Mouse (Mus musculus) embryonic facial prominence, embryonic 12.5 days (tissue): ENCODE measurements around the gene Gpc6. TPM values are rescaled to one million over a fixed set of nuclear protein-coding genes. Genes with fewer than 3 reads are reported as not detected.

Experiments used
- ATAC-seq: fragments of 200-750 bp; cut with Nextera tagmentation; 2 replicates; pipeline ENCODE4 v1.8.0; 2017; ENCODE audit not compliant: insufficient number of reproducible peaks, insufficient read depth, low FRiP score, low TSS enrichment
- H3K27ac ChIP-seq: fragments of 300-500 bp; sonication (generic); 2 replicates; pipeline ENCODE4 v1.5.1; 2016; ENCODE audit warnings: mild to moderate bottlenecking
- H3K27me3 ChIP-seq: fragments of 300-500 bp; sonication (generic); 2 replicates; pipeline ENCODE4 v1.6.1; 2016; ENCODE audit warnings: mild to moderate bottlenecking, moderate library complexity
- H3K36me3 ChIP-seq: fragments of 300-500 bp; sonication (generic); 2 replicates; pipeline ENCODE4 v1.6.1; 2016; ENCODE audit warnings: mild to moderate bottlenecking
- H3K4me1 ChIP-seq: fragments of 300-500 bp; sonication (generic); 2 replicates; pipeline ENCODE4 v1.6.1; 2016
- H3K4me2 ChIP-seq: fragments of 300-500 bp; sonication (generic); replicated peaks from 2 replicates; pipeline ENCODE4 v1.6.1; 2016; ENCODE audit warnings: mild to moderate bottlenecking, moderate library complexity
- H3K4me3 ChIP-seq: fragments of 300-500 bp; sonication (generic); 2 replicates; pipeline ENCODE4 v1.5.1; 2016; ENCODE audit warnings: mild to moderate bottlenecking
- H3K9ac ChIP-seq: fragments of 300-500 bp; sonication (generic); 2 replicates; pipeline ENCODE4 v1.6.1; 2016; ENCODE audit warnings: mild to moderate bottlenecking, moderate library complexity
- H3K9me3 ChIP-seq: fragments of 300-500 bp; sonication (generic); 2 replicates; pipeline ENCODE4 v1.6.1; 2016; ENCODE audit warnings: mild to moderate bottlenecking, moderate library complexity
- WGBS: fragments of 180-500 bp; shearing (Covaris S2); methylation state at CpG from one replicate; pipeline ENCODE4 v1.1.7; 2016; 5-methylcytosine and 5-hydroxymethylcytosine counted together
- polyA plus RNA-seq: library from polyadenylated mRNA; unstranded; fragments of >200 nt; fragmentation: Nextera tagmentation; extraction: Ambion mirVana; gene quantifications from 2 replicates; pipeline ENCODE4 v1.2.1, GENCODE M21; 2016

Gene Gpc6
- polyA plus RNA-seq, 1 experiment from 2014 or later = 76.9 TPM

- H3K4me2 ChIP-seq = no peak overlapping the region
- no peak overlapping the region for H3K27ac ChIP-seq
- H3K36me3 ChIP-seq = no peaks in the 10 kb centered on the region
- no peak overlapping the region for H3K4me3 ChIP-seq
- ATAC-seq = no peak
- no peaks in the 10 kb centered on the region for H3K4me1 ChIP-seq
- no peaks in the 10 kb centered on the region for H3K9me3 ChIP-seq
- no peaks in the 10 kb centered on the region for H3K27me3 ChIP-seq
- H3K9ac ChIP-seq = no peak overlapping the region
Observed at GRCm38 (mm10) chr14:117385731-117386270, 460.7 kb downstream of the Gpc6 start.

- Histone ChIP-seq H3K27me3 (no peaks in the 10 kb centered on the region), H3K4me1 (no peaks in the 10 kb centered on the region), H3K27ac (no peak overlapping the region), H3K36me3 (no peaks in the 10 kb centered on the region), H3K9ac (no peak overlapping the region), H3K9me3 (no peaks in the 10 kb centered on the region), H3K4me2 (no peak overlapping the region), H3K4me3 (no peak overlapping the region)
- ATAC-seq = no peak
- WGBS = 84% methylated on average over 3 of the region's 3 CpGs
Observed at GRCm38 (mm10) chr14:117390794-117391320, 465.7 kb downstream of the Gpc6 start.

- Histone ChIP-seq H3K9me3 (no peaks in the 10 kb centered on the region), H3K27ac (no peak overlapping the region), H3K36me3 (no peaks in the 10 kb centered on the region), H3K4me1 (no peaks in the 10 kb centered on the region), H3K4me2 (no peak overlapping the region), H3K27me3 (no peaks in the 10 kb centered on the region), H3K4me3 (no peak overlapping the region), H3K9ac (no peak overlapping the region)
- ATAC-seq = no peak
- 69% methylated on average over 4 of the region's 4 CpGs for WGBS
Observed at GRCm38 (mm10) chr14:117391412-117391811, 466.3 kb downstream of the Gpc6 start.

DNA sequence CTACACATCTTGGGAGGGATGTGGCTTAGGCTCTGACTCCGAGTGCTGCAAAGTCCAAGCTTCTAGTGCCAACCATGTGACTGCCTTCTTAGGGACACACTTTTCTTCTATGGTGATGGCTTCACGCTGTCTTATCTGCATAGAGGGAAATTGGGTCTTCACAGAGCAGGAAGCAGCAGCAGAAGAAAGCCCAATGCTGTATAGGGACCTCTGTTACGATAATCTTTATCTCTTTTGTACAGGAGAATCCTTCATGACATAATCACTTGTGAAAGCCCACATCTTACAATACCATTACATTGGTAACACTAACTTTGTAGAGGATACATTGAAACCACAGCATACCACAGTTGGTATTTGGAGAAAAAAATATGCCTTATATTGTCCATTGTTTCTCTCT, 472.1 kb downstream of the Gpc6 start:
- H3K4me3 ChIP-seq = no peak overlapping the region
- H3K9me3 ChIP-seq = no peaks in the 10 kb centered on the region
- no peak overlapping the region for H3K4me2 ChIP-seq
- no peak overlapping the region for H3K27ac ChIP-seq
- no peaks in the 10 kb centered on the region for H3K36me3 ChIP-seq
- 89% methylated on average over 3 of the region's 3 CpGs for WGBS
- no peak for ATAC-seq
- no peaks in the 10 kb centered on the region for H3K4me1 ChIP-seq
- no peaks in the 10 kb centered on the region for H3K27me3 ChIP-seq
- H3K9ac ChIP-seq = no peak overlapping the region

DNA sequence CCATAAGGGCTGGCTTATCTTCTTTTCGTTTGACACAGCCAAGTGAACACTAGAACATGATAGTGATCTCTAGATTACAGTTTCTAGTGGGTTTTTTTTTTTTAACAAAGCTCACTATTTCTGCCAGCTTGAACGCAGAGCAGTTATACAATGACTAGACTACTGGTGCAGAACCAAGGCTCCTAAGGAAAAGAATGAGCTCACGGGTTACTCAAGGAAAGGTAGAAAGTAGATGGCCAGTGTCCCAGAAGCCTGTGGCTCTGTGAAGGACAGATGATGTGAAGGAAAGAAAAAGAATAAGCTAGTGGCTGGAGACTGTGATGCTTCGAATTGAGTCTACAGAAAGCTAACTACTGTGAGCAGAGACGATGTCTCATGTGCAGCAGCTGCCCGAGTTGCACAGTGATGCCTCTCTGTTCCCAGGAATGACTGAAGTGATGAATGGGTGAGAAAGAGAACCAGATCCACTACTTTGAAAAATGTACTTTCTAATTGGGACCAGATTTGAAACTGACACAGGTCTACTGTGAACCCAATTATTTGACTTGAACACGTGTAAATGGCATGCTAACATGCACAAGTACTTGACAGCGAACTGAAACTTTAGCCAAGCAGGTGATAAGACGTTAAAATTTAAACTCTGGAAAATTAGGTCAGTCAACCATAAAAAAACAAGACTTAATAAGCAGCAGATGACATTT, 482.9 kb downstream of the Gpc6 start:
- WGBS = 47% methylated on average over 9 of the region's 9 CpGs
- Histone ChIP-seq H3K36me3 (no peaks in the 10 kb centered on the region), H3K27me3 (no peaks in the 10 kb centered on the region), H3K9ac (no peak overlapping the region), H3K4me2 (no peak overlapping the region), H3K27ac (no peak overlapping the region), H3K4me3 (no peak overlapping the region), H3K4me1 (no peaks in the 10 kb centered on the region), H3K9me3 (no peaks in the 10 kb centered on the region)
- no peak for ATAC-seq

DNA sequence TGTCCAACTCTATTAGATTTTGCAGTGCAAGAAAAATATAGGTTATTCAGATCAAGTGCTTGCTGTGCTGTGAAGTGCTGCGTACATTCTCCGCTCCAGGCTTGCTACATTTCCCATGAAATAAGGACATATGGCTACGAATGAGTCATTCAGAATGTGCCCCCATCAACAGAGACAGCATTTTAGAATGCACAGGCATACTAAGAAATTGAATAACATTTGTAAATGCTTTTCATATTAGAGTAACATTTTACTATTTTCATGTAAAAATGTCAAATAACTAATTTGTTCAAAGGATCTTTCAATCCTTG, 483.4 kb downstream of the Gpc6 start:
- H3K36me3 ChIP-seq = no peaks in the 10 kb centered on the region
- H3K4me3 ChIP-seq = no peak overlapping the region
- ATAC-seq = no peak
- 36% methylated on average over 3 of the region's 3 CpGs for WGBS
- no peak overlapping the region for H3K9ac ChIP-seq
- H3K27ac ChIP-seq = no peak overlapping the region
- H3K4me1 ChIP-seq = no peaks in the 10 kb centered on the region
- no peaks in the 10 kb centered on the region for H3K9me3 ChIP-seq
- no peak overlapping the region for H3K4me2 ChIP-seq
- no peaks in the 10 kb centered on the region for H3K27me3 ChIP-seq

- Histone ChIP-seq H3K27ac (no peak overlapping the region), H3K27me3 (no peaks in the 10 kb centered on the region), H3K9me3 (no peaks in the 10 kb centered on the region), H3K4me1 (no peaks in the 10 kb centered on the region), H3K4me3 (no peak overlapping the region), H3K4me2 (no peak overlapping the region), H3K9ac (no peak overlapping the region), H3K36me3 (no peaks in the 10 kb centered on the region)
- WGBS = 87% methylated on average over 2 of the region's 2 CpGs
- ATAC-seq = no peak
Observed at GRCm38 (mm10) chr14:117409778-117410177, 484.7 kb downstream of the Gpc6 start.

- Histone ChIP-seq H3K4me3 (no peak overlapping the region), H3K27me3 (no peaks in the 10 kb centered on the region), H3K36me3 (no peaks in the 10 kb centered on the region), H3K4me2 (no peak overlapping the region), H3K4me1 (no peaks in the 10 kb centered on the region), H3K9me3 (no peaks in the 10 kb centered on the region), H3K27ac (no peak overlapping the region), H3K9ac (no peak overlapping the region)
- 86% methylated on average over 2 of the region's 2 CpGs for WGBS
- ATAC-seq = no peak
Observed at GRCm38 (mm10) chr14:117410511-117410910, 485.4 kb downstream of the Gpc6 start.

DNA sequence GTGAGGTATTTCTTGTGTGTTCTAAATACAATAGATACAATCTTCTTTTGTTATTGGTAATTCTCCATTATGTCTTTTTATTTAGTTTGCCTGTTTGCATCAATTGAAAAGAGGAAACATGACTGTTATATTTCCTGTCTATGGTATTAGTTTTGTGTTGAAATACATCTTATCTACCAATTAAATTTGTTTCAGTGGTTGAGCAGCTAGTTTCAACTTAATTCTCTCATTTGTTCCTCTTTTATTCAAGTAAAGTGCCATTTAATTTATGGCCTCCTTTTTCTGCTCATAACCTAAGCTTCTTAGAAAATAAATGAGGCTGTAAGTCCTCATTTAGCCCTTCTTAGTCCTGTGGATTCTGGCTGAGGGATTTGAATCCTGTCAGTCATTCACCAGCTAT, 489.9 kb downstream of the Gpc6 start:
- Histone ChIP-seq H3K4me3 (no peak overlapping the region), H3K4me1 (no peaks in the 10 kb centered on the region), H3K27me3 (no peaks in the 10 kb centered on the region), H3K4me2 (no peak overlapping the region), H3K9ac (no peak overlapping the region), H3K9me3 (no peaks in the 10 kb centered on the region), H3K36me3 (no peaks in the 10 kb centered on the region), H3K27ac (no peak overlapping the region)
- ATAC-seq = no peak

GRCm38 (mm10) chr14:117419561-117420218, 494.6 kb downstream of the Gpc6 start:
- no peak for ATAC-seq
- no peaks in the 10 kb centered on the region for H3K27me3 ChIP-seq
- H3K9ac ChIP-seq = no peak overlapping the region
- H3K27ac ChIP-seq = no peak overlapping the region
- no peaks in the 10 kb centered on the region for H3K9me3 ChIP-seq
- no peak overlapping the region for H3K4me3 ChIP-seq
- H3K36me3 ChIP-seq = no peaks in the 10 kb centered on the region
- no peaks in the 10 kb centered on the region for H3K4me1 ChIP-seq
- WGBS = 79% methylated on average over 6 of the region's 6 CpGs
- no peak overlapping the region for H3K4me2 ChIP-seq

- Histone ChIP-seq H3K4me2 (no peak overlapping the region), H3K27ac (no peak overlapping the region), H3K9ac (no peak overlapping the region), H3K4me1 (0 out of 2 replicates have a peak, but pooled peaks cover 2% of the 10 kb centered on the region), H3K9me3 (no peaks in the 10 kb centered on the region), H3K27me3 (no peaks in the 10 kb centered on the region), H3K36me3 (no peaks in the 10 kb centered on the region), H3K4me3 (no peak overlapping the region)
- no peak for ATAC-seq
- WGBS = 62% methylated on average over 3 of the region's 3 CpGs
Observed at GRCm38 (mm10) chr14:117421170-117421569, 496.1 kb downstream of the Gpc6 start.

DNA sequence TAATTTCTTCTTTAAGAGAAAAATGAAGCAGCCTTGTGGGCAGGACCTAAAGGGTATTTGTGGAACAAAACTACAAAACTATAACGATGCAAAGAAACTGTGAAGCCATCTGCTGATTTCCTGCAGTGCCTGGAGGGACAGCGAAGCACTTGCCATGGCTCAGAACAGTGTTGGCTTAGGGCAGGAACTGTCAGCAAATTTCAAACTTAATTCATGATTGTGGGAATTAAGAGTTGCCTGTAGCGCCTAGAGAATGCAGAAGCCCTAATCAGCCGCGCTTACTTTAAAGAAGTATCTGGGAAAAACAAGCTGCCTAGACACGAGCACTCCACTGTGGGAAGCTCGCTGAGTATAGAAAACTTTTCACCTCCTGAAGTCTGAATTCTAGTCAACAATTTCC, 501.0 kb downstream of the Gpc6 start:
- Histone ChIP-seq H3K36me3 (no peaks in the 10 kb centered on the region), H3K4me2 (no peak overlapping the region), H3K9me3 (no peaks in the 10 kb centered on the region), H3K9ac (no peak overlapping the region), H3K27ac (no peak overlapping the region), H3K27me3 (no peaks in the 10 kb centered on the region), H3K4me3 (no peak overlapping the region), H3K4me1 (0 out of 2 replicates have a peak, but pooled peaks cover 3% of the 10 kb centered on the region)
- 29% methylated on average over 7 of the region's 7 CpGs for WGBS
- no peak for ATAC-seq
